In the genomic region with DNA sequence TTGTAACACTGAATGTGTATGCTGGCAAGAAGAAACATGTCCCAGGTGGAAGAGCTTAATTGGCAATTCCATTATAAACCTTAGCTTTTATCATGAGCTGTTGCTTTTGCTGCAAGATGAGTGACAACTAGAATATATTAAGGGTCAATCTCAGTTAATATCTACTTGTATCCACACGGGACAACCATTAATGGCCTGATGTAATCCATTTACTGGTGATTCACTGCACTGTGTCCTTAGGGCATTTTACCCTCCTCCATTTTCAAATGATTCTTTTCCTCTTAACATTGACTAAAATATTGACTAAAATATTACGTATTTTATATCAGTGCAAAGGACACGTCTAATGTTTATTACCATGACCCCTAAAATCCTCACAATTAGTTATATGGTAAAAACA, we compare ENCODE assay signal across 20 mouse cellular contexts.
"Had no signal": no experiment of that assay in that cellular context is flagged by ENCODE, and none has a peak within 500 bp of the region (broad histone marks: within the 10 kb centered on the region; RNA-seq: fewer than 3 reads in every experiment).

No protein-coding gene starts in this region.

- H3K4me1 ChIP-seq: limb, embryonic 12.5 days; limb, embryonic 15.5 days; midbrain, embryonic 10.5 days; stomach, embryonic 15.5 days had no signal

- ATAC-seq: liver, postnatal 0 days; lung, postnatal 0 days had no signal

- H3K4me2 ChIP-seq: limb, embryonic 12.5 days; limb, embryonic 15.5 days; liver, embryonic 11.5 days; lung, embryonic 14.5 days; stomach, embryonic 15.5 days had no signal

- DNase-seq: kidney, adult 18-20 months; kidney, adult 9 months; kidney, postnatal 14 days; kidney, postnatal 4 days; left cerebral cortex, postnatal 4 days; liver, postnatal 0 days; lung, embryonic 14.5 days; retina, postnatal 1 day; right cerebral cortex, postnatal 25 days; spleen, adult 18-20 months; thymus, adult 18-20 months; thymus, postnatal 36 days had no signal

- H3K27me3 ChIP-seq: limb, embryonic 12.5 days; limb, embryonic 15.5 days; stomach, embryonic 15.5 days had no signal

- H3K36me3 ChIP-seq: limb, embryonic 12.5 days; limb, embryonic 15.5 days; midbrain, embryonic 10.5 days; stomach, embryonic 15.5 days had no signal

- H3K4me3 ChIP-seq: limb, embryonic 12.5 days; limb, embryonic 15.5 days; midbrain, embryonic 10.5 days; stomach, embryonic 15.5 days had no signal

- H3K27ac ChIP-seq: limb, embryonic 12.5 days; limb, embryonic 15.5 days; liver, embryonic 14.5 days; macrophage; midbrain, embryonic 10.5 days; stomach, embryonic 15.5 days had no signal

- H3K9me3 ChIP-seq: limb, embryonic 12.5 days; limb, embryonic 15.5 days; midbrain, embryonic 10.5 days; stomach, embryonic 15.5 days had no signal

- H3K9ac ChIP-seq: limb, embryonic 12.5 days; limb, embryonic 15.5 days; liver, embryonic 14.5 days; liver, postnatal 0 days; lung, embryonic 14.5 days; stomach, embryonic 15.5 days had no signal
